Mouse (Mus musculus) CH12F3 (cell line): ENCODE data around the gene Abcb1a.

ENCODE experiments used
- in situ Hi-C: fragments of 300-500 bp; cut with MboI; formaldehyde crosslinking; loops from 2 replicates; pipeline ENCODE4 v1.14.3; 2020; ENCODE audit warnings: low sequenced_read_pairs

Abcb1a gene

DNA sequence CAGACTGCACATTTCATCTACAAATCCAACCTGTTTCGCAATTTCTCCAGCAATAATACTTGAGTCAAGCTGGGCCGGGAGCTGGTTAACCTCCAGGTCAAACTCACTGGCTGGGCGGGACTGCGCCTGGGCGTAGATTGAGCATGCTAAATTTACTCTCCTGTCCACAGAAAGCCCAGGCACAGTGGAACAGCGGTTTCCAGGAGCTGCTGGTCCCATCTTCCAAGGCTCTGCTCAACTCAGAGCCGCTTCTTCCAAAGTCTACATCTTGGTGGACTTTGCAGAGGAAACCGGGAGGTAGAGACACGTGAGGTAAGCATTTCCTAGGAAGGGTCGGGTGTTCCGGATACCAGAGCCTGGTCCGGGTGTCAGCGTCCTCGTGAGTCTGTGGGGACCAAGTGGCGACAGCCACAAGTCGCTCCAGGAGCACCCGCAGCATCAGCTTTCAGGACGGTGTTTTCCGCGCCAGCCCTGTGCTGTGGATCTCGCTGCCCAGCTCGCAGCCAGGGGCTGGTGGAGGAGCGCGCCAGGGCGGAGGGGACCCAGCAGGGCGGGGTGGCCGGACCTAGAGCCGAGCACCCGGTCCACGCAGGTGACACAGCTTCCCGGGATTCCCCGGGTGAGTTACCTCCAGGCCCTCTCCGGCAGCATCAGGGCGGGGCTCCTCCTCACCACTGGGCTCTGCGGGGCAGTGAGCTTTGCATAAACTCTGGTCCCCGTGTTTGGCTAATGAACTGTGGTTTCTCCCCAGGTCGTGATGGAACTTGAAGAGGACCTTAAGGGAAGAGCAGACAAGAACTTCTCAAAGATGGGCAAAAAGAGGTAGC, at the start of gene Abcb1a:
Gene Abcb1a, plus strand, starts transcription at position 167 of the 827 bp plus-strand sequence.
- in situ Hi-C loops = no loop called here

DNA sequence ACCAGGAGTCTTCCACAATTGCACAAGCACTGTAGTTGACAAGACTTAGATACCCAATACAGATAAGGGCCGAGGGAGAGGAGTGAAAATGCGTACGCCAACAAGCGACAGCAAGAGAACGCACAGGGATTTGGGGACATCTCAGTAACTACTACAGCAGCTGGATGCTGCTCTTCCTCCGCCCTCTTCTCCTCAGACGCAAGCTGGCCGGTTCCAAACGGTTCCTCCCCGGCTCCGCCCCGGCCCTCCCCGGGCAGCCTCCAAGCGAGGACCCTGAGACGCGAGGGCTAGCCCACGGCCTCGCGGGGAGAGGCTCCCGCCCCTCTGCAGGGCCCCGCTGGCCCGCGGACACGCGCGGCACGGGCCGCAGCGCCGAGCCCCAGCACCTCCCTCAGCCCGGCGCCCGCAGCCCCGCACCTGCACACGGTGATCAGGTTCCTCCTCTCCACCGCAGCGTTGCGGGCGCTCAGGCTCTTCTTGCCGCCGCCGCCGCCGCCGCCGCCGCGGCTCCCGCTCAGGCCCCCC, 37.7 kb upstream of the Abcb1a start:
- in situ Hi-C loops = no loop called here

DNA sequence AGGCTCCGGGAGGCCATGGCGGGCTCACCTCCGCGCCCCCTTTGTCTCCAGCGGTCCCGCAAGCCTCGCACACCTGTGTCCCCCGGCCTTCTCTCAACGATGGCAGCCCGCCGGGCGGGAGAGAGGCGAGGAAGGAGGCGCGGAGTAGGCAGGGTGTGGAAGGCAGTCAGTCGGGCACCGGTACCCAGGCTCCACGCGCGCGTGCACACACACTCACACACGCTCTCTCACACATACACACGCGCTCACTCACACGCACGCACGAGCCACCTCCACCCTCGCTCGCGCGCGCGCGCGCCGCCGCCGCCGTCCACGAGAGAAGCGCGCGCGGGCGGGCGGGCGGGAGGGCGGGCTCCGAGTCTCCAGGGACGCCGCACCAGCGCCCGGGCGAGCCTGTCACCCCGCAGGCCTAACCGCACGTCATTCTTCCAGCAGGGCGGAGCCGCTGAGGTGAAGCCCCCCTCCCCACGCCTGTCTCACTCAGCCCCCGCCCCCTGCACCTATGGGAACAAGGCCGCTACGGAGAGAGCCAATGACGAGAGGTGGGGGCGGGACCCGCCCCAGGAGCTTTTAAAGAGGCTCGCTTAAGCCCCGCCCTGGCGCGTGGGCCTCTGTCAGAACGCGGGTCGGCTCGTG, 37.2 kb upstream of the Abcb1a start, which contains the start of gene Rundc3b:
Gene Rundc3b, minus strand, starts transcription at position 357 of the 636 bp plus-strand sequence.
- in situ Hi-C loops = no loop called here

DNA sequence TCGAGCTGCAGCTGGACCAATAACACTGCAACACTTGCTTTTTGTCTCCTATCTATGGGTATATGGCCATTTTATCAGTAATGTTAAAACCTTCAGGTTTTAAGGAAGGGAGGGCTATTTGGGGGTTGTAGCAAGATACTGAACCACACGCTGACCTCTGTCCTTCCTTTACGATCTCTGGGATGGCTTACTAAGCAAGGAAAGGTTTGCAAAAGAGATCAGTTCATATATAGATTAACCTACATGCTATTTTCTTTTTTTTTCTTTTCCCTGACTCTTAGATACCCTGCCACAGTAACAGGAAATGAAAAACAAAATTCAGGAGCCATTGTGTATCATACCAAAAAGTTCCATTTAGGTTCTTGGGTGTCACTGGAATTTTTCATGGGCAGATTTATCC, 27.0 kb upstream of the Abcb1a start:
- in situ Hi-C loops = no loop called here

DNA sequence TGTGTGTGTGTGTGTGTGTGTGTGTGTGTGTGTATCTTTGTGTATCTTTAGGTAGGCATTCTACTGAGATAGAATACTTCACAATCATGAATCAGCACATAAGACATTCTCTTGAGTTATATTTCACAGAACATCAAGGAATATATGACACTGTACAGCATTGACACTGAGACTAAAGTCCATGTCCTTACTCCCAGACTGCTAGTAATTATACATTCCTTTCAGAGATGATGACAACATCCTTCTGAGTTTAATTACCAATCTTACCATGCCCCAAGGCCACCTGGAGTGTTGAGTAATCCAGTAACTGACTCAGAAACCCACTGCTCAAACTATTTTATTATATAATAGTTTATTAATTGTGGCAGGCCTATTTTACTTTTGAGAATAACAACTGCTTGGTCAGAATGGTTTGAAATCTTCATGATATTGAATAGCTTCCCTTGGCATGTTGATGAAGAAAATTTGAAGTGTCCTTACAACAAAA, 25.3 kb upstream of the Abcb1a start:
- in situ Hi-C loops = no loop called here

DNA sequence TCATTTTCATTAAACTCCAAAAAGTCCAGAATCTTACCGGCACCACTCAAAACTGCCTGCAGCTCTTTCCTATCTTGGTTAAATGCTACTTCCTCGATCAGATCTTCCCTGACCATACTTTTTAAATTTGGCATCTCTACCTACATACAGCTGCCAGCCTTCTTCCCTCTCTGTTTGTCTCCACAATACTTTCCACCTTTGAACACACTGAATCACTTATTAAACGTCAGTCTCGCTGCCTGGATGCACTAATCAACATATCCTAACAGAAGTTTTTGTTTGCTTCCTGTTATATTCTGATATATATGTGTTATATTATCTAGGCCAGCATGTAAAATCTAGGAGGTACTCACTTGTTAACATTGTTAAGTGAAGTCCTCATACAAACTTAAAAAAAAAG, 11.6 kb upstream of the Abcb1a start:
- in situ Hi-C loops = no loop called here

DNA sequence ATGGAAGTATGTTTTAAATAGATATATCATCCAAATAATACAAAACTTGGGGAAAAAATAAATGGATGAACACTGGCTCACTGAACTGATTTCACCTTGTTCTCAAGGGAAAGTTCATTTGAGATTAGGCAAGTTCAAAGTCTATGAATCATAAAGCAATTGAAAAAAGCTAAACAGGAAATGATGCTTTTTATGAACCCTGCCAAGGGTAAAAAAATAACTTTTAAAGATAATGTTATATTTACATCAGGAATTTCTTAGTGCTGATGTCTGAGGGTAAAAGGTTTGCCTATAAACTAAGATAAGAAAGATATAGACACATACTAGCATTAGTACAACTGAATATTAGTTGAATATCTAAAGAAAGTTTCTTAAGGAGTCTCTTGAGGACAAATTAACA, 11.1 kb upstream of the Abcb1a start:
- in situ Hi-C loops = no loop called here

DNA sequence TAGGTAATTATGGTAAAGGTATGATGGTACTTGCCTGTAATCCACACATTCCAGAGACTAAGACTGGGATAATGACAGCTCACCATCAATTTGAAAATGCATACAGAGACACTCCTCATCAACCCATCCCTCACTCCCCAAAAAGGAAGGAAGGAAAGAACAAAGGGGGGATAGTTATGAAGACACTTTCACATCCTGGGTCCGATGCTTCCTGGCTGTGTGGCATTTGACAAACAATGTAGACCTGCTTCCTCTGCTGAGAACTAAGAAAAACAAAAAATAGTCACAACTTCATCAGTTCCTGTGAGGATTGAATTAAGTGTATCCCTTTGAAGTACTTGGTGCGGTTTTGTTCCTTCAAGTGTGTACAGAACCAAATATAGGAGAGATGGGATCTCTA, 7.8 kb upstream of the Abcb1a start:
- in situ Hi-C loops = no loop called here

DNA sequence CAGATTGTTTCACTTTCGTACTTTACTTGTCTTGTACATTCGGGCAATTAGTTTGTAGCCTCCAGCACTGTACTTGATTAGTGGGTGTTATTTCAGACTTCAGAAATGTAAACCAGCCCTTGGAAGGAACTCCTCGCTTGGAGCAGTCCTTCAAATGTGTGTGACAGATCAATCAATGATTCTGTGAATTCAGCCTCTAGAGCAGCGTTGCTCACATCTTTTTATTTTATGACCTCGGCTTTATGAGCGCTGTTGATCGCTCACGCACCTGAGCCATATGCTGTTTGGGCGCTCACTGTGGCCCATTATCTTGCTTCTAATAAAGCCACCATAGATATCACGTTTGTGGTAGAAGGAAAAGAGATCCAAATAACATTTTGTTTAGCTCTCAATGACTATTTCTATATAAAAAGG, 868 bp downstream of the Abcb1a start:
- in situ Hi-C loops = no loop called here

DNA sequence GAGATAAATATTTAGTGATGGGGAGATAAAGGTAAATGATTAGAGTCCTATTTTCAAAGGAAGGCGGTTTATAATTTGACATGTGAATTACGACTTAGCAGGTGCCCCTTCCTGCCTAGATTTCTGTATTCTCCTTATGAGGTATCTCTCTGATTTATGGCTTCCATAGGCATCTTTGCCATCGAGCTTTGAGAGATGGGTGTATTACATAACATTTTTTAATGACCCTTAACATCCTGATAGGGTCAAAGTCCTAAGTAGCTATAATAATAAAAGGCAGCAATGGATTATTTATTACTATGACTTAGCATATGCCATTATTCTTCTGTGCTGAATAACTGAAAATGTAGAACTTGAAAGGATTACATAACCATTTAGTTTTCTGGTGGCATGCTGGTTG, 4.8 kb downstream of the Abcb1a start:
- in situ Hi-C loops = no loop called here

DNA sequence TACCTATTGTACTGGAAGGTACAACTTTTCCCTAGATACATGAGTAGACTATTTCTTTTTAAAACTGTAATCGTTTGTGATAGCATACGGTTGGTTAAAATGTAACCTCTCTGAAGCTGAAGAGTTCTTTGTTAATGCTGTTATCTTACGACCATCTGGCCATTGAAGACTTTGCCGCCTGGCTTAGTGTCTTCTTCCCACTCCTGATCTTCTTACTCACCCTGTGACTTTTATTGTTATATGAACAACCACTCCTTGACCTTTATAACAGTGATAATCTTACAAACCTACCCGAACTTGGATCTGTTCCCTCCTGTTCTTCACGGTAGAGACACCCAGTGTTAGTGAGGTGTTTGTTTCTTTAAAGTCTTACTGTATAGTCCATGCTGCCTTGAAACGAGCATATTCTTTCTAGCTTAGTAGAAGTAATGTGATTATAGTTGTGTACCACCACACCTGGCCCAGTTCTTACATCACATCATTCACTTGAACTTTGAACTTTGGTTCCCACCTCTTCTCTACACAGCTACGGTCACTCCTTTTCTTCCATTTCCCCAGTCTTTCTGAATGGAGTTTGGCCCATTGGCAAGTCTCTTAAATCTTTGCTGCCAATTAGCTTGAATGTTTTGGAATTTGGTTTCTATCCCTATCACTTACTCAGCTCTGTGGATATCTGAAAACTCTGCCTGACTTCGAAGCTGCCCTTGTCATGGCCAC, 8.0 kb downstream of the Abcb1a start:
- in situ Hi-C loops = no loop called here

DNA sequence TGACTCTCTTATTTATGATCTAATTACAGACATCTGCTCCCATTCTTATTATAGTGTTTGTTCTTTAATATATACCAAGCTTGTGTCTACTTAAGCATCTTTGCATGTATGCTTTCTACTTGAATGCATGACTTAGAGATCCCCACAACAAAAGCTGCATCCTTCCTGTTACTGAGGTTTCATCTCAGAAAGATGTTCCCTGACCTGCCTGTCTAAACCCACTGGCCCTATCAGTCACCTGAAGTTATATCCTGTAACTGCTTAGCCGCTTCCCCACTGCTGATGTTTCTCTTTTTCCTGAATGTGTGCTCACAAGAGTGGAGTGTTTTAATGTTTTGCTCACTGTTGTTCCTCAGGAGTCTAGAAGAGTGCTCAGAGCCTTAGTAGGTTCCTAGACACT, 9.7 kb downstream of the Abcb1a start:
- in situ Hi-C loops = no loop called here

DNA sequence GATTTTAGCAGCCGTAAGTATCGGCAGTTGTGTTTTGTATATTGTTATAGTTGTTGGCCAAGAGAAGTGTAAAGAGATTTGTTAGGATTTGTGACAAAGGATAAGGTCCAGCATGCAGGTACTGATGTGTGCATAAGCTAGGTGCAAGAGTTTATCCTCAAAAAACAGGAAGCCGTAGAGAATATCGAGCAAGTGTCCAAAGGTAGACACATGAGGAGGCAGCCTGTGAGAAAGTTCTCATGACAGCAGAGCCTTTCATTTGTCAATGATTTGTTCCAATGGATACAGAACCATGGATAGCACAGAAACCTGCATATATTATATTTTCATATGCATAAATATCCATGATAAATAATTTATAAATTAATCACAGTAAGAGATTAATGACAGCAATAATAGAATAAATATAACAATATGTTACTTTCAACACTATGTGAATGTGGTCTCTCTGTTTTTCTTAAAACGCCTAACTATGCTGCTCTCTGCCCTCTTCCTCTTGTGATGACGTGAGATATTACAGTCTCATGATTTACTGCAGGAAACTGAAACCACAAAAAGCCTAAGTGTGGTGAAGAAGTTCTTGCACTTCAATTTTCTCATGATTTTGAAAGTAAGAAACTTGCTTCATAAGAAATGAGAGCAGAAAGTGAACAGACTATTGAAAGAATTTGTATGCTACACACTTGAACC, 15.5 kb downstream of the Abcb1a start:
- in situ Hi-C loops = no loop called here

DNA sequence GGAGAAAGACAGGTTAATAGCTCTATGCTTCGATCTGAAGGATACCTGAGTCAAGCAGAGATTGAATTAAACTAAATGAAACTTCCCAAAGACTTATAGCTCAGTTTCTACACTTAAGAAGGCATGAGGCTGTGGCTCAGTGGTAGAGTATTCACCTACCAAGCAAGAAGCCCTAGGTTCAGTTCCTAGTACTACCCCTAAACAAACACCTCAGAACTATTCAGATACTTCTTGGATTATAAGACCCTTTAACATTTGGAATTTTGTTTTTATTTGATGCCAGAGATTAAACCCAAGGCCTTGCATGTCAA, 16.0 kb downstream of the Abcb1a start:
- in situ Hi-C loops = no loop called here

DNA sequence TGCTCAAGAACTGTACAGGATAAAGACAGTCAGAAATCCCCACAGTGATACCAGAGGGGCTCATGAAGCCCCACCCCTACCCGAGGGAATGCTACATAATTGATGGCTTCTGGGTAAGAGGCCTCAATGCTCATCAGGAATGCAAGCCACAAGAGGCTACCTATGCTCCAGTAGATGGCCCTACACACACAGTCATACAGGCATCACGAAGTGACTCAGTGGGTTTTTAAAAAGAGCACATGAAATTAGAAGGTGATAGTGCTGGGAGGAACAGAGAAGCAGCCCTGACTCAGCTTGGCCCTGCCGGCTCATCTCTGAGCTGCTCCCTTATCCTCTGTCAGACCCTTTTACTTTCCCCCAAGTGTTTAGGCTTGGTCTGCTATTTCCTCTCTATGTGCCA, 21.3 kb downstream of the Abcb1a start:
- in situ Hi-C loops = no loop called here

DNA sequence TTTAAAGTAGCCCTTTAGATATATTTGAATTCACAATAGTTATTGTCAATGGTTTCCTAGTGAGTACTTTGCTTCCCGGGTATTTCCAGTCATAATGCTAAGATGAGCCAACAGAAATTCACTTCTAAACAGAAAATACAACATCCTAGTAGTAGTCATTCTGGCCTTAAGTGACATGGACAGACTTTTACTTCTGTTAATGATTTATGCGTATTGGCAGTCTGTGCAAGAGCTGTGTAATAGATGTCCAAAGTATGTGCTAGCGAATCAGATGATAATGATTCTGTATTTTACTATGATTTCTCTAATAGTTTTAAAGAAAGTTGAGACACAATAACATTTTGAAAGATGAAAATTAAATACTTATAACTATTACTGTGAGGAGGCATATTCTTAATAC, 23.8 kb downstream of the Abcb1a start:
- in situ Hi-C loops = no loop called here

DNA sequence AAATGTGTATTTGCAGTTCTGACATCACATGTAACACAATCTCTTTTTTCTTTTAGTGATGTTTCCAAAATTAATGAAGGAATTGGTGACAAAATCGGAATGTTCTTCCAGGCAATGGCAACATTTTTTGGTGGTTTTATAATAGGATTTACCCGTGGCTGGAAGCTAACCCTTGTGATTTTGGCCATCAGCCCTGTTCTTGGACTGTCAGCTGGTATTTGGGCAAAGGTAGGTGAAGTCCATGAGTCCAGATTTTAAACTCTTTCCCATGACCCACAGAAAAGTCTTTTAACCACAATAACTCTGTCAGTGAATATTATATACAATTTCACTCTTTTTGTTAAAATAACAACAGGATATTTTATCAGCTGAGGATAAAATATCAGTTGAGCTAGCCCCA, 26.2 kb downstream of the Abcb1a start:
- in situ Hi-C loops = no loop called here

DNA sequence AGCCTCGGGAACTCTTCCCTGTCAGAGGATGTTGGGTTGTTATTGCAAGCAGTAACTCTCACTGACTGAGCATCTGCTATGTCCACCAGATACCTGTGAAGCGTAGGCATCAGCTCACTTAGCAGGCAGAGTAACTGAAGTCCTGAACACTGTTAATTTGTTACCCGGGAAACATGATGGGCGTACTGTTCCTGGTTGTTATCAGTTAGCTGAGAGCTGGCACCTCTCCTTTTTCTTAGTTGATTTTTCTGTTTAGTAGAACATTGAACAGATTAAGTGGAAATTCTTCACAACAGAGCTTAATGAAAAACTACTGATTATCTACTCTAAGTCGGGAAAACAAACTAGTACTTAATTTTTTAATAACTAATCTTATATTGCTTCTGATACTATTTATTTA, 27.7 kb downstream of the Abcb1a start:
- in situ Hi-C loops = no loop called here

DNA sequence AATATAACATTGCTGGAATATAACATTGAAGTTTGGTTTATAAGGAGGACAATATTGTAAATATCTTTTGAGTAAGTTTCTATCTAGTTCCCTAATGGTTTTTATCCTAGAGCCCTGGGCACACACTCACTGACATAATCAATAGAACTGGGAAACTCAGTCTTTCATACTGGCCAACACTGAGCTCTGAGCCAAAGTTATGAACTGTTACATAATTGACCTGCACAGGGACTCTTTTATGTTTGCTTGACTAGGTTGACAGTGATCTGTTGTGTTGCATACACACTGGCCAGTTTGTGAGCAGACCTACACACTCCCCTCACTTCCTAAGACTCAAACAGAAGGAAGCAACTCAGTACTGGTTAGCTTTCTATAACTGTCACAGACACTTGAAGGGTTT, 56.2 kb downstream of the Abcb1a start:
- in situ Hi-C loops = no loop called here

DNA sequence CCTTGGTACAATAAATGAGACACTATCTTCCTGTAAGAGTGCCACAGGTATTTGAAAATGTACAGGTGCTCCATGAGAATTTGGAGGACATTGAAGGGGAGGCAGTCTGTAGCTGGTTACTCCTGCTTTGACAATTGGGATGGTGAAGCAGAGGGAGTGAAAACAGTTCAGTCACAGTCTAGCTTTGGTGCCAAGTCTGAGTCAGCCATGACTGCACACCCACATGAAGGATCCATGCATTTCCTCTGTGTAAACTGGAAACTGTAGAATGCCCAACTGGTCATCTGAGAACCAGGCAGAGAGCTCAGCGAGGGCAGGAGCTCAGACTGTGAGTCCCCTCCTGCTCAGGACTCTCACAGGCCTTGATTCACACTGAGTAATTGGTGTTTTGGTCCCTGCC, 59.7 kb downstream of the Abcb1a start:
- in situ Hi-C loops = no loop called here

DNA sequence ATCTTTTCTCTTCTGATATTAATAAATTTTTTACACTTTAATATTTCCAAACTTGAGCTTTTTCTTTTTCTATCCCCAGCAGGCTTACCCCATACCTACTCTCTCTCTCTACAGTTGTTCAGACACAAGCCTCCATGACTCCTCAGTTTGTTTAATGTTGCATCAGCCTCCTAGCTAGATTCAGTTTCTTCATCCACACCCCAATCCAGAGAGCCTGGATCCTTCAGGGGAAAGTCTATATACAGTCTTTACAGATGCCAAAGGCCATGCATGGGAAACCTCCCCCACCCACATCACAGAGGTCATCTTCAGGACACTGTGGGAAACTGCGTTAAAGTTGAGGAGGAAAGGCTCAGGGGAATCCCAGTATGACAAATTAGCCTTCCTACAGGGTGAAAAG, 62.3 kb downstream of the Abcb1a start:
- in situ Hi-C loops = no loop called here
